Mouse (Mus musculus) testis, adult 2 months (tissue): ENCODE results near the gene Klf11.

Experiments used
- CTCF ChIP-seq: fragments of 200-500 bp; IDR thresholded peaks from 2 replicates; pipeline ENCODE4 v1.5.1; 2012; ENCODE audit warnings: low read depth, mild to moderate bottlenecking, inconsistent platforms, low read length, moderate library complexity; ENCODE audit not compliant: control insufficient read depth, insufficient read depth, insufficient replicate concordance
- POLR2A ChIP-seq: fragments of 200-500 bp; IDR thresholded peaks from 2 replicates; pipeline ENCODE4 v1.6.1; 2012; ENCODE audit warnings: low read depth, mild to moderate bottlenecking, inconsistent platforms, low read length, moderate library complexity; ENCODE audit not compliant: control insufficient read depth

DNA sequence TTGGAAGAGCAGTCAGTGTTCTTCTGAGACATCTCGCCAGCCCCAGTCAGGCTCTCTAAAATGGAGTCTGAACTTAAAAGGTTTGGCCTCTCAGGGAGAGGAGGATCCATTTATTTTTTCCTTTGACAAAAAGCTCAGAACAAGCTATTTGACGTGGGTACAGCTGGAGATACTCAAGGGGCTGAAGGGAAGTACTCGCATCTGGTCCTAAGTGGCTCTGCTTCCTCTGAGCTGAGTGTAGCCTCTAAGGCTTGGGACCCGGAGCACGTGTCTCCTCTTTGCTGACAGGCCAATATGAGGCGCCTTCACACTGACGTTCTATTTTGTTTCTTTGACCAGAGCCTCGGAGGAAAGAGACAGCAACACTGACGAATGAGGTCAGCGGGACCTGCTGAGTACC, 48.5 kb downstream of the Klf11 start:
- TF ChIP-seq CTCF (no peak), POLR2A (no peak)
